Mouse (Mus musculus) forebrain, embryonic 14.5 days (tissue): ENCODE measurements around the gene Itga9. TPM values are rescaled to one million over a fixed set of nuclear protein-coding genes. Genes with fewer than 3 reads are reported as not detected.

Experiments used
- ATAC-seq: fragments of 200-750 bp; cut with Nextera tagmentation; 2 replicates; pipeline ENCODE4 v1.8.0; 2017; ENCODE audit warnings: mild to moderate bottlenecking, moderate library complexity
- DNase-seq: peaks from one replicate; pipeline ENCODE4 v3.0.0-alpha.2; 2015; ENCODE audit warnings: low spot score
- H3K27ac ChIP-seq: fragments of 300-500 bp; sonication (generic); 2 replicates; pipeline ENCODE4 v1.5.1; 2014; ENCODE audit warnings: low read depth, mild to moderate bottlenecking, control low read depth, low read length, moderate library complexity
- H3K27me3 ChIP-seq: fragments of 300-500 bp; sonication (generic); replicated peaks from 2 replicates; pipeline ENCODE4 v1.6.1; 2014; ENCODE audit warnings: low read length, control low read depth, mixed read lengths; ENCODE audit not compliant: control insufficient read depth, insufficient read depth
- H3K36me3 ChIP-seq: fragments of 300-500 bp; sonication (generic); 2 replicates; pipeline ENCODE4 v1.6.1; 2014; ENCODE audit warnings: low read length, control low read depth; ENCODE audit not compliant: control insufficient read depth, insufficient read depth
- H3K4me1 ChIP-seq: fragments of 300-500 bp; sonication (generic); 2 replicates; pipeline ENCODE4 v1.6.1; 2014; ENCODE audit warnings: antibody characterized with exemption, low read length, control low read depth; ENCODE audit not compliant: control insufficient read depth, insufficient read depth
- H3K4me2 ChIP-seq: fragments of 300-500 bp; sonication (generic); 2 replicates; pipeline ENCODE4 v1.6.1; 2014; ENCODE audit warnings: mild to moderate bottlenecking, control low read depth, low read length
- H3K4me3 ChIP-seq: fragments of 300-500 bp; sonication (generic); 2 replicates; pipeline ENCODE4 v1.5.1; 2014; ENCODE audit warnings: low read depth, low read length, control low read depth
- H3K9ac ChIP-seq: fragments of 300-500 bp; sonication (generic); 2 replicates; pipeline ENCODE4 v1.6.1; 2014; ENCODE audit warnings: mild to moderate bottlenecking, low read length, control low read depth, moderate library complexity
- H3K9me3 ChIP-seq: fragments of 300-500 bp; sonication (generic); replicated peaks from 2 replicates; pipeline ENCODE4 v1.6.1; 2016; ENCODE audit warnings: low read length, control low read depth, mixed read lengths; ENCODE audit not compliant: control insufficient read depth
- WGBS: fragments of 180-500 bp; shearing (Covaris S2); extraction: QIAGEN DNeasy Blood & Tissue Kit; methylation state at CpG from one replicate; pipeline ENCODE4 v1.1.7; 2014; 5-methylcytosine and 5-hydroxymethylcytosine counted together
- polyA plus RNA-seq: library from polyadenylated mRNA; unstranded; fragments of >200 nt; fragmentation: Nextera tagmentation; extraction: Ambion mirVana; gene quantifications from 2 replicates; pipeline ENCODE4 v1.2.1, GENCODE M21; 2014

Itga9 gene
- polyA plus RNA-seq, 1 experiment from 2014 or later = 0.88 TPM

GRCm38 (mm10) chr9:118683507-118683906 is 77.0 kb downstream of the Itga9 start:
- Histone ChIP-seq H3K4me3 (no peak overlapping the region), H3K9me3 (no peaks in the 10 kb centered on the region), H3K27me3 (no peaks in the 10 kb centered on the region), H3K4me1 (no peaks in the 10 kb centered on the region), H3K4me2 (no peak overlapping the region), H3K36me3 (no peaks in the 10 kb centered on the region), H3K27ac (no peak overlapping the region), H3K9ac (no peak overlapping the region)
- ATAC-seq = no peak
- DNase-seq = no peak
- WGBS = 94% methylated on average over 7 of the region's 7 CpGs

- Histone ChIP-seq H3K9ac (no peak overlapping the region), H3K9me3 (no peaks in the 10 kb centered on the region), H3K27me3 (no peaks in the 10 kb centered on the region), H3K4me2 (no peak overlapping the region), H3K27ac (no peak overlapping the region), H3K4me1 (no peaks in the 10 kb centered on the region), H3K4me3 (no peak overlapping the region), H3K36me3 (no peaks in the 10 kb centered on the region)
- ATAC-seq = no peak
- peak; percentile 38 for DNase-seq
- WGBS = 94% methylated on average over 9 of the region's 9 CpGs
Observed at GRCm38 (mm10) chr9:118684343-118684742, 77.9 kb downstream of the Itga9 start.

- DNase-seq (no peak), ATAC-seq (no peak)
- no peak overlapping the region for H3K27ac ChIP-seq
- no peak overlapping the region for H3K4me2 ChIP-seq
- no peaks in the 10 kb centered on the region for H3K27me3 ChIP-seq
- H3K4me1 ChIP-seq = no peaks in the 10 kb centered on the region
- WGBS = 84% methylated on average over 9 of the region's 9 CpGs
- H3K9me3 ChIP-seq = no peaks in the 10 kb centered on the region
- H3K4me3 ChIP-seq = no peak overlapping the region
- no peaks in the 10 kb centered on the region for H3K36me3 ChIP-seq
- H3K9ac ChIP-seq = no peak overlapping the region
Observed at GRCm38 (mm10) chr9:118686166-118686961, 79.9 kb downstream of the Itga9 start.

GRCm38 (mm10) chr9:118688248-118688647 is 81.8 kb downstream of the Itga9 start:
- WGBS = 84% methylated on average over 4 of the region's 4 CpGs
- ATAC-seq = no peak
- no peaks in the 10 kb centered on the region for H3K9me3 ChIP-seq
- no peak overlapping the region for H3K4me3 ChIP-seq
- no peak overlapping the region for H3K27ac ChIP-seq
- no peaks in the 10 kb centered on the region for H3K36me3 ChIP-seq
- no peak for DNase-seq
- no peaks in the 10 kb centered on the region for H3K4me1 ChIP-seq
- H3K27me3 ChIP-seq = no peaks in the 10 kb centered on the region
- no peak overlapping the region for H3K9ac ChIP-seq
- no peak overlapping the region for H3K4me2 ChIP-seq

DNA sequence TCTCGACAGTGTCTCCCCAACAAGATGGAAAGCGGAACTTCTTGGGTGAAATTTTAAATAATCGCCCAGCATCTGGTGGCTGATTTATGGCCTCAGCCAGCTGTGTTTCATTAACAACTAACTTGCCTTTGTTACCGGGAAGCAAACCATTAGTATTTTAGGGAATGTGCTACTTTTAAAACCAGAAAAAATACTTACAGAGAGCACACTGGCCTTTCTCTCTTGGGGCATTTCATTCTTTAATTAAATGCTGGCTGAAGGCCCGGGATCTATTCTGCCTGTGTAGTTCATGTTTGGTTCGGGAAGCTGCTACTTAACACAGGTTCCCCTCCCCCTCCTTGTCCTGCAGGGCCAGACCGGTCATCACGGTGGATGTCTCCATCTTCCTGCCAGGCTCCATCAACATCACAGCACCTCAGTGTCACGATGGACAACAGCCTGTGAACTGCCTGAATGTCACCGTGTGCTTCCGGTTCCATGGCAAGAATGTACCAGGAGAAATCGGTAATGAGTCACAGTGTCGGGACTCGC is 82.5 kb downstream of the Itga9 start:
- Histone ChIP-seq H3K9ac (no peak overlapping the region), H3K27ac (no peak overlapping the region), H3K9me3 (no peaks in the 10 kb centered on the region), H3K36me3 (no peaks in the 10 kb centered on the region), H3K4me3 (no peak overlapping the region), H3K27me3 (no peaks in the 10 kb centered on the region), H3K4me1 (no peaks in the 10 kb centered on the region), H3K4me2 (no peak overlapping the region)
- no peak for ATAC-seq
- WGBS = 67% methylated on average over 14 of the region's 14 CpGs
- DNase-seq = peak; percentile 59

DNA sequence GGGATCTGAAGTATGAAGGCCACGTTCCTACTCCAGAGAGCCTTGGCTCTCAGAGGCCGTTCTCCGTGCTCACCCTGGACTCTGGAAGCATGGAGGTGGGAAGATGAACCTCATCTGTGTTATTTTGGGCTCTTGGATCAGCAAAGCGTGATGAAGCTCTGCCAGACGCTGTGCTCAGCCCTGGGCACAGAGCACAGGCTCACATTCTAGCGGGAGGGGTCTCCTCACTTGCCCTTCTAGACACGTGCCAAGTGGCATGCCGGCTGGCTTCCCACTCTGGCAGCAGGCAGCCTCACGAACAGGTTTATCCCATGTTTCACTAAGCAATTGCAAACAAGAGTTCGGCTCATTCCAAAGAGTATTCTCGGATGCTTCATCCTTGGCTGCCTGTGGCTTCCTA is 86.8 kb downstream of the Itga9 start:
- Histone ChIP-seq H3K4me3 (no peak overlapping the region), H3K27ac (no peak overlapping the region), H3K4me1 (no peaks in the 10 kb centered on the region), H3K36me3 (no peaks in the 10 kb centered on the region), H3K4me2 (no peak overlapping the region), H3K9me3 (no peaks in the 10 kb centered on the region), H3K9ac (no peak overlapping the region), H3K27me3 (no peaks in the 10 kb centered on the region)
- WGBS = 77% methylated on average over 11 of the region's 11 CpGs
- peak; percentile 60 for DNase-seq
- no peak for ATAC-seq

DNA sequence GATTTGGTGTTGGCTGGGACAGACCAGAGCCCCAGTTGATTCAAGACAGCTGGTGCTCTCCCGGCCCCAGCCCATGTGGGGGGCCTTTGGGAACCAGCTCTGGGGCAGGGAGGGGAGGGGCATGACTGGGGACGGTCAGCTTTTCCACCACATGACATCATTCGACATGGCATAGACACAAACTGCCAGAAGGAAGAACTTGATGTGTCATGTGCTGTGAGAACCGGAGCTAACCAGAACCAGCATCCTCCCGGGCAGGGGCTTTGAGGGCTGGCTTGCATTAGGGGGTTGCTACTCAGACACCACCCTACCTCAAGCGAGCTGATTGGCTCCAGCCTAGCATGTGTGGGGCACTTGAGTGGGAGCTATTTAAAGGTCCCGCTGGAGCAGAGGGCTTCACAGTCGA is 87.9 kb downstream of the Itga9 start:
- no peak overlapping the region for H3K4me3 ChIP-seq
- no peaks in the 10 kb centered on the region for H3K27me3 ChIP-seq
- ATAC-seq = no peak
- WGBS = 76% methylated on average over 8 of the region's 8 CpGs
- H3K4me2 ChIP-seq = no peak overlapping the region
- H3K36me3 ChIP-seq = no peaks in the 10 kb centered on the region
- no peak for DNase-seq
- no peak overlapping the region for H3K9ac ChIP-seq
- H3K4me1 ChIP-seq = no peaks in the 10 kb centered on the region
- no peak overlapping the region for H3K27ac ChIP-seq
- no peaks in the 10 kb centered on the region for H3K9me3 ChIP-seq

DNA sequence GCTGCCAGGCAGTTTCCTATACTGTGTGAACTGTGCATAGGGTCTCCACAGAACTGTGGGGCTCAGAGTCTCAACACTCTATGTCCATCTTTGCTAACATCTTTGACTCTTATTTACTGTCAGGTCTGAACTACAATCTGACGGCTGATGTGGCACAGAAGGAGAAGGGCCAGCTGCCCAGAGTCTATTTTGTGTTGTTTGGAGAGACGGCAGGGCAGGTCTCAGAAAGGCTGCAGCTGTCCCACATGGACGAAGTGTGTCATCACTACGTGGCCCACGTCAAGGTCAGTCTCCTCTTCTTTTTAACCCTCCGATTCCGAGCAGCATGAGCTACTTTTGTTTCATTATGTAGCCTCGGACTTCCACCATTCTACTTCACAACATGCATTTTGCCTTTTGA is 91.7 kb downstream of the Itga9 start:
- DNase-seq (no peak), ATAC-seq (no peak)
- Histone ChIP-seq H3K4me2 (no peak overlapping the region), H3K27me3 (no peaks in the 10 kb centered on the region), H3K27ac (no peak overlapping the region), H3K36me3 (no peaks in the 10 kb centered on the region), H3K4me1 (no peaks in the 10 kb centered on the region), H3K9ac (no peak overlapping the region), H3K9me3 (no peaks in the 10 kb centered on the region), H3K4me3 (no peak overlapping the region)
- WGBS = 83% methylated on average over 8 of the region's 8 CpGs

GRCm38 (mm10) chr9:118699716-118700115 is 93.2 kb downstream of the Itga9 start:
- DNase-seq (no peak), ATAC-seq (no peak)
- H3K4me1 ChIP-seq = no peaks in the 10 kb centered on the region
- H3K27me3 ChIP-seq = no peaks in the 10 kb centered on the region
- WGBS = 90% methylated on average over 4 of the region's 4 CpGs
- H3K36me3 ChIP-seq = no peaks in the 10 kb centered on the region
- H3K9me3 ChIP-seq = no peaks in the 10 kb centered on the region
- no peak overlapping the region for H3K9ac ChIP-seq
- no peak overlapping the region for H3K27ac ChIP-seq
- no peak overlapping the region for H3K4me3 ChIP-seq
- H3K4me2 ChIP-seq = no peak overlapping the region
